Mouse (Mus musculus): ENCODE measurements around the gene Cabp4. TPM values are rescaled to one million over a fixed set of nuclear protein-coding genes. Genes with fewer than 3 reads are reported as not detected.
"Not testable (repeated sequence)": the region's sequence is repeated elsewhere in the genome, so short reads cannot be mapped to it uniquely, and the experiment has no call there.

Cabp4 gene
- polyA plus RNA-seq, 1 experiment from 2014 or later, result 0.12 TPM

- peaks cover 9% of the 10 kb centered on the region for H3K27me3 ChIP-seq (ENCODE audit: insufficient read depth, poor library complexity, severe bottlenecking)
- 87% methylated on average over 7 of the region's 7 CpGs for WGBS
- peaks cover 12% of the 10 kb centered on the region for H3K36me3 ChIP-seq
- H3K27ac ChIP-seq, result no peak overlapping the region
- peaks cover 36% of the 10 kb centered on the region for H3K4me1 ChIP-seq (replicated peaks)
- H3K4me3 ChIP-seq, result no peak overlapping the region
- H3K9me3 ChIP-seq, result no peaks in the 10 kb centered on the region
- DNase-seq (ENCODE audit: low spot score), result no peak
These were observed 21.1 kb downstream of the Cabp4 start for GRCm38 (mm10) chr19:4122411-4123370.

- Histone ChIP-seq H3K4me1 (replicated peaks) (peaks cover 29% of the 10 kb centered on the region), H3K4me3 (peak overlapping the region; percentile 51; the same call in 1 of the 2 replicates), H3K36me3 (peaks cover 16% of the 10 kb centered on the region), H3K27ac (peak overlapping the region; percentile 84)
- H3K27me3 ChIP-seq (ENCODE audit: insufficient read depth, poor library complexity, severe bottlenecking); H3K9me3 ChIP-seq; DNase-seq (ENCODE audit: low spot score): not testable (repeated sequence)
- WGBS, result 63% methylated on average over 6 of the region's 6 CpGs
These were observed 21.9 kb downstream of the Cabp4 start for GRCm38 (mm10) chr19:4121896-4122295.

- Histone ChIP-seq H3K4me3 (peak overlapping the region; percentile 51), H3K9me3 (no peaks in the 10 kb centered on the region), H3K27ac (peak overlapping the region; percentile 84), H3K36me3 (peaks cover 22% of the 10 kb centered on the region), H3K27me3 (ENCODE audit: insufficient read depth, poor library complexity, severe bottlenecking) (peaks cover 9% of the 10 kb centered on the region), H3K4me1 (replicated peaks) (peaks cover 22% of the 10 kb centered on the region)
- peak; percentile 98 for DNase-seq (ENCODE audit: low spot score)
- WGBS, result 3% methylated on average over 38 of the region's 38 CpGs
These were observed 22.6 kb downstream of the Cabp4 start for GRCm38 (mm10) chr19:4121097-4121805.

- Histone ChIP-seq H3K4me3 (peak overlapping the region; percentile 51), H3K9me3 (no peaks in the 10 kb centered on the region), H3K36me3 (peaks cover 30% of the 10 kb centered on the region), H3K27ac (no peak overlapping the region), H3K27me3 (ENCODE audit: insufficient read depth, poor library complexity, severe bottlenecking) (peaks cover 9% of the 10 kb centered on the region), H3K4me1 (replicated peaks) (peaks cover 16% of the 10 kb centered on the region)
- no peak for DNase-seq (ENCODE audit: low spot score)
- WGBS, result 95% methylated on average over 2 of the region's 2 CpGs
These were observed 23.3 kb downstream of the Cabp4 start for GRCm38 (mm10) chr19:4120496-4120895.

GRCm38 (mm10) chr19:4119716-4120487, 23.9 kb downstream of the Cabp4 start:
- H3K36me3 ChIP-seq, result peaks cover 36% of the 10 kb centered on the region
- no peak for DNase-seq (ENCODE audit: low spot score)
- H3K27me3 ChIP-seq (ENCODE audit: insufficient read depth, poor library complexity, severe bottlenecking), result peaks cover 9% of the 10 kb centered on the region
- H3K27ac ChIP-seq, result no peak overlapping the region
- WGBS, result 90% methylated on average over 6 of the region's 6 CpGs
- no peaks in the 10 kb centered on the region for H3K9me3 ChIP-seq
- H3K4me3 ChIP-seq, result peak overlapping the region; percentile 51
- H3K4me1 ChIP-seq (replicated peaks), result peaks cover 11% of the 10 kb centered on the region

GRCm38 (mm10) chr19:4118350-4118749, 25.5 kb downstream of the Cabp4 start:
- Histone ChIP-seq H3K36me3 (peaks cover 51% of the 10 kb centered on the region), H3K9me3 (no peaks in the 10 kb centered on the region), H3K27me3 (ENCODE audit: insufficient read depth, poor library complexity, severe bottlenecking) (peaks cover 9% of the 10 kb centered on the region), H3K27ac (no peak overlapping the region), H3K4me1 (replicated peaks) (peaks cover 11% of the 10 kb centered on the region), H3K4me3 (no peak overlapping the region)
- WGBS, result 91% methylated on average over 2 of the region's 2 CpGs
- DNase-seq (ENCODE audit: low spot score), result no peak

- Histone ChIP-seq H3K27ac (no peak overlapping the region), H3K9me3 (no peaks in the 10 kb centered on the region), H3K27me3 (ENCODE audit: insufficient read depth, poor library complexity, severe bottlenecking) (peaks cover 9% of the 10 kb centered on the region), H3K36me3 (peaks cover 65% of the 10 kb centered on the region), H3K4me1 (replicated peaks) (peaks cover 11% of the 10 kb centered on the region), H3K4me3 (no peak overlapping the region)
- 95% methylated on average over 7 of the region's 7 CpGs for WGBS
- no peak for DNase-seq (ENCODE audit: low spot score)
These were observed 26.8 kb downstream of the Cabp4 start for GRCm38 (mm10) chr19:4117006-4117405.

GRCm38 (mm10) chr19:4115816-4116215, 28.0 kb downstream of the Cabp4 start:
- Histone ChIP-seq H3K27me3 (ENCODE audit: insufficient read depth, poor library complexity, severe bottlenecking) (peaks cover 9% of the 10 kb centered on the region), H3K4me1 (replicated peaks) (peaks cover 8% of the 10 kb centered on the region), H3K9me3 (no peaks in the 10 kb centered on the region), H3K27ac (no peak overlapping the region), H3K36me3 (peaks cover 75% of the 10 kb centered on the region), H3K4me3 (no peak overlapping the region)
- DNase-seq (ENCODE audit: low spot score), result no peak
- 85% methylated on average over 11 of the region's 11 CpGs for WGBS

GRCm38 (mm10) chr19:4115144-4115543, 28.7 kb downstream of the Cabp4 start:
- H3K9me3 ChIP-seq, result no peaks in the 10 kb centered on the region
- peaks cover 4% of the 10 kb centered on the region for H3K27me3 ChIP-seq (ENCODE audit: insufficient read depth, poor library complexity, severe bottlenecking)
- H3K4me3 ChIP-seq, result no peak overlapping the region
- H3K4me1 ChIP-seq (replicated peaks), result peaks cover 6% of the 10 kb centered on the region; the same call in 1 of the 2 replicates
- no peak for DNase-seq (ENCODE audit: low spot score)
- peaks cover 75% of the 10 kb centered on the region for H3K36me3 ChIP-seq
- no peak overlapping the region for H3K27ac ChIP-seq
- 96% methylated on average over 10 of the region's 10 CpGs for WGBS

GRCm38 (mm10) chr19:4114551-4114950, 29.3 kb downstream of the Cabp4 start:
- H3K27me3 ChIP-seq (ENCODE audit: insufficient read depth, poor library complexity, severe bottlenecking), result no peaks in the 10 kb centered on the region
- 92% methylated on average over 10 of the region's 10 CpGs for WGBS
- H3K9me3 ChIP-seq, result no peaks in the 10 kb centered on the region
- no peak for DNase-seq (ENCODE audit: low spot score)
- no peak overlapping the region; the same call in 1 of the 2 replicates for H3K27ac ChIP-seq
- H3K4me1 ChIP-seq (replicated peaks), result peaks cover 5% of the 10 kb centered on the region; the same call in 1 of the 2 replicates
- no peak overlapping the region for H3K4me3 ChIP-seq
- H3K36me3 ChIP-seq, result peaks cover 75% of the 10 kb centered on the region

- 74% methylated on average over 5 of the region's 5 CpGs for WGBS
- no peak for DNase-seq (ENCODE audit: low spot score)
- Histone ChIP-seq H3K4me1 (replicated peaks) (peaks cover 5% of the 10 kb centered on the region; the same call in 1 of the 2 replicates), H3K36me3 (peaks cover 75% of the 10 kb centered on the region), H3K27me3 (ENCODE audit: insufficient read depth, poor library complexity, severe bottlenecking) (no peaks in the 10 kb centered on the region), H3K9me3 (no peaks in the 10 kb centered on the region), H3K27ac (no peak overlapping the region), H3K4me3 (no peak overlapping the region)
These were observed 30.0 kb downstream of the Cabp4 start for GRCm38 (mm10) chr19:4113806-4114230.

GRCm38 (mm10) chr19:4113186-4113805, 30.5 kb downstream of the Cabp4 start:
- H3K27ac ChIP-seq, result no peak overlapping the region
- H3K36me3 ChIP-seq, result peaks cover 73% of the 10 kb centered on the region
- DNase-seq (ENCODE audit: low spot score), result no peak
- 86% methylated on average over 13 of the region's 13 CpGs for WGBS
- peaks cover 5% of the 10 kb centered on the region; the same call in 1 of the 2 replicates for H3K4me1 ChIP-seq (replicated peaks)
- no peaks in the 10 kb centered on the region for H3K9me3 ChIP-seq
- no peak overlapping the region for H3K4me3 ChIP-seq
- H3K27me3 ChIP-seq (ENCODE audit: insufficient read depth, poor library complexity, severe bottlenecking), result no peaks in the 10 kb centered on the region

Data from hindbrain, embryonic 10.5 days (tissue).